Mouse (Mus musculus): ENCODE measurements around the gene Eid2b. TPM values are rescaled to one million over a fixed set of nuclear protein-coding genes. Genes with fewer than 3 reads are reported as not detected.

The Eid2b gene
- total RNA-seq, 2 experiments from 2014 or later: 40.7 to 44.1 TPM

Other genes with a start within 250 kb of the Eid2b start
- 100 to 1,000 TPM; 128 to 130 TPM for gene Psmc4, start 227.6 kb upstream of the Eid2b start, total RNA-seq (2021)
- under 1 TPM; 0.08 to 0.15 TPM for gene Fcgbp, start 206.5 kb upstream of the Eid2b start, total RNA-seq (2021)
- not detected for gene 9530053A07Rik, start 148.3 kb upstream of the Eid2b start, total RNA-seq (2021)
- 10 to 100 TPM; 62.5 to 63.5 TPM for gene Fbl, start 108.0 kb upstream of the Eid2b start, total RNA-seq (2021)
- 10 to 100 TPM; 40.5 to 42.3 TPM for gene Dyrk1b, start 98.3 kb upstream of the Eid2b start, total RNA-seq (2021)
- 10 to 100 TPM; 63.8 to 73.4 TPM for gene Eid2, start 9.9 kb upstream of the Eid2b start, total RNA-seq (2021)
- gene Selenov, start 13.4 kb downstream of the Eid2b start, total RNA-seq (2021): 1 to 10 TPM; 1.2 to 3.4 TPM
- gene Dll3, start 24.5 kb downstream of the Eid2b start, total RNA-seq (2021): 1 to 10 TPM; 2.2 to 2.6 TPM
- 10 to 100 TPM; 39.9 to 42.8 TPM for gene Timm50, start 34.3 kb downstream of the Eid2b start, total RNA-seq (2021)
- gene Supt5, start 61.0 kb downstream of the Eid2b start, total RNA-seq (2021): 100 to 1,000 TPM; 113 to 114 TPM
- 100 to 1,000 TPM; 481 to 507 TPM for gene Rps16, start 72.9 kb downstream of the Eid2b start, total RNA-seq (2021)
- 10 to 100 TPM; 10.1 to 10.3 TPM for gene Plekhg2, start 94.9 kb downstream of the Eid2b start, total RNA-seq (2021)
- 1 to 10 TPM; 1.5 to 3.3 TPM for gene Zfp36, start 102.5 kb downstream of the Eid2b start, total RNA-seq (2021)
- 10 to 100 TPM; 18.0 to 19.8 TPM for gene Med29, start 115.0 kb downstream of the Eid2b start, total RNA-seq (2021)
- gene Paf1, start 115.2 kb downstream of the Eid2b start, total RNA-seq (2021): 10 to 100 TPM; 59.9 to 60.0 TPM
- gene Gmfg, start 159.7 kb downstream of the Eid2b start, total RNA-seq (2021): 1 to 10 TPM; 2.6 to 3.3 TPM
- 10 to 100 TPM; 97.0 to 98.5 TPM for gene Lrfn1, start 174.2 kb downstream of the Eid2b start, total RNA-seq (2021)
- not detected for gene Ifnl2, start 232.7 kb downstream of the Eid2b start, total RNA-seq (2021)
- gene Ifnl3, start 245.1 kb downstream of the Eid2b start, total RNA-seq (2021): not detected

Data from left cerebral cortex, postnatal 14 days (tissue).